Mouse (Mus musculus): ENCODE measurements around the gene Lrrfip2. TPM values are rescaled to one million over a fixed set of nuclear protein-coding genes. Genes with fewer than 3 reads are reported as not detected.

The Lrrfip2 gene
- polyA plus RNA-seq, 2 experiments from 2014 or later, result 8.3 to 12.2 TPM

DNA sequence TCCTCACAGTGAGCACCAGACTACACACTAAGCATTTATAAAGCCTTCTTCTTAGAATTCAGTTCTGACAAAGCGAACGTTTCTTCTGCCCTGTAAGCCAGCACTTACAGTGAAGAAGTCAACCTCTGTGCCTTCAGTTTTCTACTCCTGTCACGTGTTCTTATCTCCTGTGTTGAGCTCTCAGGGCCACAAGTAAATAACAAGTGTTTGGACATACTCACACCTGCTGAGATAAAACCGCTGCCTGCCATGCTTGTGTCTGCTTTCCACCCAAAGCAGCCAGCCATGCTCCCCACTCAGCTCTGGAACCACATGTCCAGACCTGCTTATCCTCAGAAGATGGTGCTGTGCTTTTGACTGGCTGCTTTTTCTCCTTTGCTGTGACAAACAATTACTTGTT, 49.2 kb downstream of the Lrrfip2 start:
- ATAC-seq, result no peak

DNA sequence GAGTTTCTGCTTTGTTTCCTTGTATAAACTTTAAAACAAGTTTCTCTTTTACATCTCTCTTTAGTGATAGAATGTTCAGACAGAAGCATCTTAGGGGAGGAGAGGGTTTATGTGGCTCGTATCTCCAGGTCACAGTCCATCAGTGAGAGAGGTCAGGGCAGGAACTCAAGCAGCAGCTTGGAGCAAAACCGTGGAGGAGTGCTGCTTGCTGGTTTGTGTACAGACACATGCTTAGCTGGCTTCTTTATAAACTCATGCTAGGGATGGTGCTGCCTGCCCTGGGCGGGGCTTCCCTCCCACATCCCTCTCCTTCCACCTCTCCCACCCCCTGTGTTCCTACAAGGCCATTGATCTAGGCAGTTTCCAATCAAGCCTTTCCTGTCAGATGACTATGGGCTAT, 53.0 kb downstream of the Lrrfip2 start:
- ATAC-seq, result no peak

DNA sequence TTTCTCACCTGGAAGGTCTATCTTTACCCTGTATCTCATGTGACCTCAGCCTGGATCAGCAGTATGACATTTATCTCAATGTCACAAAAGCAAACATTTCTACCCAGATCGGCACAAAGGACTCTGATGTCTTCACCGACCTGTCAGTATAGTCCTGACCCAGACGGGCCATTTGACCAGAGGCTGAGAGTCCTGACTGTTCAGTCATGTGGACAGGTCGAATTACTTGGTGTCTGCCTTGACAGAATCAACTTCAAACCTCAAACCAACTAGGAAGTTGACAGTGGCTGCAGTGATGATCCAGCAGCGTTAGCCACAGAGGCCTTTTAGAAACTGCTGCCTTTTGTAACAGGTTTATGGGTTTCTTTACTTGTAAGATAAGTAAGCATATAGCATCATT, 56.7 kb downstream of the Lrrfip2 start:
- ATAC-seq, result no peak

DNA sequence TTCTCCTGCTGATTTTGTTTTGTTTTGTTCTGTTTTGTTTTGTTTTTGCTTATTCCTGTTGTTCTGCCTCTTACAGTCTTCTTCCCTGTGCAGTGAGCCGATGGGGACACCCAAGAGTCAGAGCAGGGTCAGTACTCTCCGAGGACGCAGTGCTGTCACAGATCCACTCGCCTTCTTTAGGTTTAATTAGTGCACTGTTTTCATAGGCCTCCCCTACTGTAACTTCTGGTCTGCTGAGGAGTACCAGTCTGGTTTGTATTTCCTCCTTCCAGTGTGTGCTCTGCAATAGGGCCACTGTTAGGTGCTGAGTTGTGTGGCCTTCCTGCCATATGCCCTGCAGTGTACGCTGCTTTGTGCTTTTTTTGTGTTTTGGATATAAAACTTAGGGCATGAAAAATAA, 61.6 kb downstream of the Lrrfip2 start:
- no peak for ATAC-seq

- no peak for ATAC-seq
Observed at GRCm38 (mm10) chr9:111182176-111182575, 64.8 kb downstream of the Lrrfip2 start.

GRCm38 (mm10) chr9:111184929-111185328, 67.5 kb downstream of the Lrrfip2 start:
- no peak for ATAC-seq

DNA sequence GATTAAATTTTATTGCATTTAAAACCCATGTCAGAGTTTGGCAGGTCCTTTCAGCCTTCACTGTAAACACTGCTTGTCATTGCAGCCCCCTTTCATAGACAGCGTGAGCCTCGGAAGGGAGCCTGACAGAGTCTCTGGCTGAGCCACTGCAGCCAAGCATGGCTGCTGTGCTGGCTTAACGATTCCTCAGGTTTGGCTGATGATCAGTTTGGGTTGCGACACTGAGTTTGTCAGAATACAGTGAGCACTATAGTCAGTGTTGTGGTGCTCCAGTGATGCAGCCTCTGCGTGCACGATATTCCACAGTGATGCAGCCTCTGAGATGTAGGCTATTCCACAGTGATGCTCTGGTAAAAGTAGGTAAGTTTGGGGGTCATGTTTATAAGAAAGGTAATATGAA, 69.5 kb downstream of the Lrrfip2 start:
- ATAC-seq, result no peak

- ATAC-seq, result no peak
Observed at GRCm38 (mm10) chr9:111188731-111189130, 71.3 kb downstream of the Lrrfip2 start.

DNA sequence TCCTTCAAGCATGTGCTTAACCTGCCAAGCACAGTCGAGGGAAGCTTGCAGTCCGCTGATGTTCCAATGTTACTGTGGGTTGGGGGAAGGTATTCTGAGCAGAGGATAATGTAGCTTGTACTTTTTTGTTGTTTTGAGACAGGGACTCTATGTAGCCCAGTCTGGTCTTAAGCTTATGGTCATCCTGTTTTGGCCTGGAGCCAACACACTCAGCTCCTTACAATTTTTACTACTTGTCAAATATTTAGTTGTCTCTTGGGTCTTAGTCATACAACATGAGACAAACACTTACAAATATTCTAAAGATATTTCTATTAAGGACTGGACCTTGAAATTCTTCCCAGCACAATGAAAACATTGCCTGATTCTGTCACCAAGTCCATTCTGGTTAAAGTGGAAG, 75.8 kb downstream of the Lrrfip2 start:
- ATAC-seq, result no peak

DNA sequence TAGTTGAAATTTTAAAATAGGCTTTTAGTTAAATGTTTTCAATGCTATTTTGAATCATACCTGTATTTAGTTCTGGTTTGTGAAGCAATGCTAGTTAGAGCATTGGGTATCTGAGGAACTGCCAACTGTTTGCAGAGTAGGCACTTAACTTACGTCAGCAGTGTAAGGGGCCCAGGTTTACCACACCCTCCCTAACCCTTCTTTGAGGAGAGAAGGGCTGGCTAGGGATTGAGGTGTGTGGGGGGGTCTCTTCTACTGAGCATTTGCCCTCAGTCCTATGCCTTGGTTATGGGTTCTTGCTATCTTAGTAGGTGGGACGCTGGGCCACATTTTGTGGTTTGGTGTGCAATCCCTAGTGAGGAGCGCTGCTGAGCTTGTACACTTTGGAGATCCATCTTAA, 79.7 kb downstream of the Lrrfip2 start:
- no peak for ATAC-seq

DNA sequence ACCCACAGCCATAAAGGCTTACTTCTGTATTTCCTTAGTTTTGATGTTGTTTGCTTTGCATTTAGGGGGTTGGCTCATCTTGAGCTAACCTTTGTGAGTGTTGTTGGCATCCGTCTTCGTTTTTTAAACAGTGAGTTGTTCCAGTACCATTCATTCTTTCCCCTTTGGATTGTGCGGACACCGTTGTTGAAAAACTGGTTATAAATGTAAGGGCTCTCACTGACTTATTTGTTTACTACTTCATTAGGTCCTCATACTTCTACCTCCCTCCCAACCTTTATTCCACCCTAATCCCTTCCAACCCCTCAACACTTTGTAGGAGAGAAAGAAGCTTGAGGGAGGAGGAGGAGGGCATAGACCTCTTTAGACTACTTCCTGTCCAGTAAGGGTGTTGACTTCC, 80.3 kb downstream of the Lrrfip2 start:
- no peak for ATAC-seq

- no peak for ATAC-seq
Observed at GRCm38 (mm10) chr9:111198332-111198731, 80.9 kb downstream of the Lrrfip2 start.

- no peak for ATAC-seq
Observed at GRCm38 (mm10) chr9:111200208-111200607, 82.8 kb downstream of the Lrrfip2 start.

DNA sequence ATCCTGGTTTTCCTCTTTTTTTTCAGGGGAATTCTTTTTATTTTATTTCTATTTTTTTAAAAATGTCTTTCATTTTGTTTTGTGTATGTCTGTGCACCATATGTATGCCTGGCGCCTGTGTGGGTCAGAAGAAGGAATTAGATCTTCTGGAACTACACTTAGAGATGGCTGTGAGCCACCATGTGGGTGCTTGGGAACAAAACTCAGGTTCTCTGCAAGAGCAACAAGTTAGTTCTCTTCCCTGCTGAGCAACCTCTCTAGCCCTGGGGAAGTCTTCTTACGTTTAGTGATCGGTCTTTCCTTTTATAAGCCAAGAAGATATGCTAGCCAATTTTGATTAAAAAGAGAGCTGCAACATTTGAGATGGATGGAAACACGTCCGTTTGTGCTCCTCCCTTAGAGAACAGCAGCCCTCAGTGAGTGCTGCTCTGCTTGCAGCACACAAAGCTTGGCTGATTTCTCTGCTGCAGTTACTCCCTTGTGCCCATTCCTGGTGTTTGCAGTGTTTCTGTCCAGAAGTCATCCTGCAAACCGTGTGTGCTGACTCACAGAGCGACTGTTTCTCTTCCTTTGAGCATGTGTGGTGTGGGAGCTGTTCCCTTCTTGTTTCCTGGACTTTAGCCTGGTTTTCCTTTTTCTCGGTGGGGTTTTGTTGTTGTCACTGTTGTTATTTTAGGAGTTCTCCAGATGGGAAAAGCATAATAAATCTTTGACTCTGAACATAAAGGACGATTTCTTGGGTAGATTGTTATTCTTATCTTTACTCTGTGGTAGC, 87.4 kb downstream of the Lrrfip2 start:
- no peak for ATAC-seq

GRCm38 (mm10) chr9:111207683-111208082, 90.3 kb downstream of the Lrrfip2 start:
- no peak for ATAC-seq

DNA sequence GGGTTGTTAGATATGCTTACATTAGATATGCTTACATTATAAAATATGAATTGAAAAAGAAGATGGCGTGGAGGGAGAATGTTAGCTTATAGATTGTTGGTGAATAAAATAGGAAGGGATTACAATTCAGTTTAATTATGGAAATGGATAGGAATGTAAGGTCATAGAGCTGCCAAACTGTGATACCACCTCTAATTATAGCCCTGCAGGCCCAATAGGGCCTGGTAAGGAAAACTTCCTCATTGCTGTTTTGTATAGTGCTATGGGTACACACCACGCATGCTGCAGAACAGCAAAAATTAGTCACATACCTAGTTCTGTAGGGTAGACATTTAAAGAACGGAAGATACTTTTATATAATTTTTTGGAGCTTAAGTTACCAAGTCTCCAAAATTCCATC, 90.8 kb downstream of the Lrrfip2 start:
- ATAC-seq, result no peak

- no peak for ATAC-seq
Observed at GRCm38 (mm10) chr9:111209158-111209699, 91.8 kb downstream of the Lrrfip2 start.

- ATAC-seq, result no peak
Observed at GRCm38 (mm10) chr9:111210412-111210811, 93.0 kb downstream of the Lrrfip2 start.

DNA sequence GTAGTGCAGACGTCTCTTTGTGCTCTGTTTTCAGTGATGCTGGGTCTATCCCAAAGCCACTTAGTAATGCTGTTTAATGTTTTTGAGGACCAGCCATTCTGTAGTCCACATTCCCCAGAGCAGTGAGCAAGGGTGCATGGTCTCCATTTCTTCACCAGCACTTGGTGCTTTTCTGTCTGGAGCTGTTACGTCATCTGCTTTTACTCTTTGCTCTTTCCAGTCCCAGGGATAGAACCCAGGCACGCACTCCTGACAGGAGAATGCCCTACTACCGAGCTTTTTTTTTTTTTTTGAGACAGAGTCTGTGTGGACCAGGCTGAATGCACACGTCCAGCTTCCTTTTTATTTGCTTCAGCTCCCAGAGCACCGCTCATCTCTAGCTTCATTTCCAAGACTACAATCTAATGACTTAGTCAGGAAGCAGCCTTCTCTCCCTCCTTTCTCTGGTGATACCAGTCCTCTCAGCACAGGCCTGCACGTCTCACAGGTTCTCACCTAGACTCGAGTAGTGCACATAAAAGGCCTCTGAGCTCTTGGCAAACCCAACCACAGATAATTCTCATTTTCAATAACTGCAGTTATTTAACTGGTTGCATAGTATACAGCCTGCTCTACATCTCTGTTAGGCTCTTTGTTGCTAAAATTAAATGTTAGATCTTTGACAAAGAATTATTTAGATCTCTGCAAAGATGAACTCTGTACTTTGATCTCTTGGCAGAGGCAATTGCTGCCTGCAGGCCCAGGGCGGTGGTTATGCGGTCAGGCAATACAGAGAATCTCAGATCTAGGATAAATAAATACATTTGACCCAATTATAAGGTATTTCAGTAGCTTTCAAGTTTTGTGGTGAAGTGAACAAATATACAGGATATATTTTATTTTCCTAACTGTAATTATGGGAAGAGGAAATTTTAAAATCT, 94.0 kb downstream of the Lrrfip2 start:
- no peak for ATAC-seq

DNA sequence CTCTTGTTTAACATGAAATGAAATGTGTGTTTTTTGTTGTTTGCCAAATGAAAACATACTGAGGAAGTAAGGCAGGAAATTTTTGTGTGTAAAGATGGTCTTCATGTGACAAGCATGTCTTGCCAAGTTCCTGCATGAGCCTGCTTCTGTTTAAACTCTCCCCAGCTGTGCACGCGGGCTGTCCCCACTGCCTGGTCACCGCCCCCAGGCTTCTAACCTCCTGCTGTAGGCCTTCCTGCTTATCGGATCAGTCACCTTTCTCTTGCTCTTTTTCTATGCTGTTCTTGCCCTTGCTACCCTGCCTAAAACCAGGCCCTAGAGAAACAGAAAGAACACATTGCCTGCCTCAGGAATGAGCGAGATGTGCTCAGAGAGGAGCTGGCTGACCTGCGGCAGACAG, 96.1 kb downstream of the Lrrfip2 start:
- ATAC-seq, result no peak

DNA sequence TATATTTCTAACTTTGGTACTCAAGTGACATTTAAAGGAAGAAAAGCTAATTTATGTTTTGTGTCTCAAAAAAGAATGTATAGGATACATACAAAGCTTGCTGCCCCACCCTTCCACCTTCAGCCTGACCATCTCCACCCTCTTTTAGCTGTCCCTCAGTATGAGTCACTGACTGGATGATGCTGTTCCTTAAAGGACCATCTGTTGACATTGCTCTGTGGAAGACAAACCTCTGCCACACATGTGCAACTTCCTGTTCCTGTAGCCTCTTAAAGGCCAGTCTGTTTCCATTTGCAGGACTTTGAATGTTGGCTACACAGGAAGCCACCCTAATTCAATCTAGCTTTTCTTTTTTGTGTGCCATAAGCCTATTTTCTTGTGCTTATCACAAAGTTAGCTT, 99.0 kb downstream of the Lrrfip2 start:
- ATAC-seq, result no peak

DNA sequence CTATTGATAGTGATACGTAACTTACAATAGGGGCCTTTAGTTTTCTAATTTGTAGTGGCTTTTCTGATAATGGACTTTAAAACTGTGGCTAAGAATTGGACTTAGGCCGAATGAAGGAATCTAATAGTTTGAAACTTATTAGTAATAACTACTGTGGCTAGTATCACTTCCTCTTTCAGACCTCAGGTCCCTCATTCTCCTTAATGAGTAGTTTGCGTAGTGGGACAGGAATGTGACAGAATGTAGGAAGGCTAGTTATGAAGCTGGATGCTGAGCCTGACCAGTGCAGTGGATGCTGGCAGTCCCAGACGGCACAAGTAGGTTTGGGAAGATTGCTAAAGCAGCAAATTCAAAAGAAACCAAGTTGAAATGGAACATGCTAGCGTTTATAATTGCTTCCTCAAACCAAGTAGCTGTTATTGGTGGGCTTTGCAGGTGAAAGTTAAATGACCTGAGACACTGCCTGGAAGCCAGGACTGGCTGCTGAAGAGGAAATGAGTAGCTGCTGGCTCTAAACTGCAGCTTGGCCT, 103.2 kb downstream of the Lrrfip2 start:
- ATAC-seq, result no peak

DNA sequence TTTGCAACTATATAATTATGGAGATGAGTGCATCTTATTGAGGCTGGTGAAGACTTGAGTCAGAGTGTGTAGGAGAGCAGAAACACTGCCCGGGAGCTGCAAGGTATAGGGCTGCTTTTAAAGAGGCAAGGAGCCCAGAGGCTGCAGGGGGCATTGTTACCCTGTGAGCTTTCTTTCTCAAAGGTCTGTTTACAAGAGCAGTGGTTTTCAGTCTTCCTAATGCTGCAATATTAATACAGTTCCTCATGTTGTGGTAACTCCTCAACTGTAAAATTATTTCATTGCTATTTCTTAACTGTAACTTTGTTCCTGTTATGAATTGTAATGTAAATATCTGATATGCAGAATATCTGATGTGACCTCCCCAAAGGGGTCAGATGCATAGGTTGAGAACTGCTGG, 104.2 kb downstream of the Lrrfip2 start:
- no peak for ATAC-seq
